Mouse (Mus musculus) embryo, embryonic 11 days (tissue): ENCODE measurements at regions not wholly inside any gene's neighbourhood (a gene's known extent, or its start where the extent isn't known, plus 50 kb on each side); places are given as distances from the start of the nearest gene placed in this dataset.

Experiments used
- DNase-seq: peaks from one replicate; pipeline ENCODE4 v3.0.0-alpha.2; 2015

- DNase-seq = no peak
These were observed 113.0 kb upstream of the Pcgf5 start for GRCm38 (mm10) chr19:36235131-36235530.

DNA sequence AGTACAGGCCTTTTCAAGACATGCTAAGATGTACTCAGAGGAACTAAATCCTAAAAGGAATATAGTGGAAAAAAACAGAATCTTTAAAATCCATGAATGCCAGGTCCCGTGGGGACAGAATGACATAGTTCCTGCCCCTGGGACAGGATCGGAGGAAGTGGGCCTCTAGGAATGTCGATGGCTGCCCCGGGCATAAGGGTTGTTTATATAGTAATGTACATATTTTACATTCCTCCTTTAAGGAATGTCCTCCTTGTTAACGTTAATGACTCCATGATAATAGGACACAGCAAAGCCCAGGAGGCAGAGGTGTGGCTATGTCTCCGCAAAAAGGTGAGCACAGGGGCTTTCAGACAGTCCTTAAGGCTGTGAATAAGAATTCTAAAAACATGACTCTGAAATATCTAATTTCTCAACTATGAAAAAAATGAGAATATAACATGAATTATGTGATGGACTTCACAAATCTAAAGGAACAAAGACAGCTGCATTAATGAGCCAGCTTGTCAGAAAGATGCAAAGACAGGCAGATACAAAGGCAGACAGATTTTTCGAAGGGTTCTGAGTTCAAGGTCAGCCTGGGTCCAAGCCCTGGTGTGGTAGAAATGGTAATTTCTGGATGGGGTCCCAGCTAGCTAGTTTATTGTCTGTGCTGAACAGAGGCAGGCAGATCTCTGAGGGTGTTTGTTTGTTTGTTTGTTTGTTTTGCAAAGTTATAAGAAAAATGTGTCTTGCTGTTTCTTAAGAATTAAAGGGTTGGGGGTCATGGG lies 111.3 kb upstream of the Pcgf5 start:
- no peak for DNase-seq

- no peak for DNase-seq
These were observed 110.4 kb upstream of the Pcgf5 start for GRCm38 (mm10) chr19:36237751-36238150.

GRCm38 (mm10) chr19:36238536-36238935 lies 109.6 kb upstream of the Pcgf5 start:
- DNase-seq = no peak

GRCm38 (mm10) chr19:36242396-36242795 lies 105.7 kb upstream of the Pcgf5 start:
- no peak for DNase-seq

DNA sequence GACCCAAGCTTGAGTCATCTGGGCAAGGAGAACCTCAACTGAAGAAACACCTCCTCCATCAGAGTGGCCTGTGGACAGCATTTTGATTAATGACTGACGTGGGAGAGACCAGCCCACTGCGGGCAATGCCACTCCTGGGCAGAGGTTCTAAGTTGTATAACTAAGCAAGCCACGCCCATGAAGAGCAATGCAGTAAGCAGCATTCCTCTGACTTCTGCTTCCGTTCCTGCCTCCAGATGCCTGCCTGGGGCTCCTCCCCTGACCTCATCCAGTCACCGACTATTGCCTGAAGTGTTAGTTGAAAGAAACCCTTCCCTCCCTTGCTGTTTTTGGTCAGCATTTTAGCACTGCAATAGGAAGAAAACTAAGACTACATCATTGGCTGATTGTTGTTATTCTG lies 105.2 kb upstream of the Pcgf5 start:
- no peak for DNase-seq

GRCm38 (mm10) chr19:36252522-36252921 lies 95.6 kb upstream of the Pcgf5 start:
- no peak for DNase-seq

- DNase-seq = no peak
These were observed 90.2 kb upstream of the Pcgf5 start for GRCm38 (mm10) chr19:36257748-36258538.

GRCm38 (mm10) chr19:36261819-36262218 lies 86.3 kb upstream of the Pcgf5 start:
- no peak for DNase-seq

DNA sequence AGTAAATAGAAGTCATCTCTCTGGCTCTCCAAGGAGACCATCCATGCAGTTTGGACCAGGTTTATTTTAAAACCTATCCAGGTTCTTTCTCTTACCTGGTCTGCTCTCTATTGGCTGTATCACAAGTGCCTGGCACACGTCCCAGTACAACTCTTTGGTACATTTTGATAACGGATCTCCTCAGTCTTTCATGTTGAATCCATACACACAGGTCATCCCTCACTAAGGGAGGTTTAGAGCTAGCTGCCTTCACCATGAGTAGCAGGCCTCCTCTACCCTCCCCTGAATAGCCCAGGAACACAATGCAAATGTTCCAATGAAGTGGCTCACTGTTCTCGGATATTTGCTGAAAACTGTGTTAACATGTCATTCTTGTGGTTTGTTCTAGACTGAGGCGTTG lies 84.2 kb upstream of the Pcgf5 start:
- DNase-seq = no peak

DNA sequence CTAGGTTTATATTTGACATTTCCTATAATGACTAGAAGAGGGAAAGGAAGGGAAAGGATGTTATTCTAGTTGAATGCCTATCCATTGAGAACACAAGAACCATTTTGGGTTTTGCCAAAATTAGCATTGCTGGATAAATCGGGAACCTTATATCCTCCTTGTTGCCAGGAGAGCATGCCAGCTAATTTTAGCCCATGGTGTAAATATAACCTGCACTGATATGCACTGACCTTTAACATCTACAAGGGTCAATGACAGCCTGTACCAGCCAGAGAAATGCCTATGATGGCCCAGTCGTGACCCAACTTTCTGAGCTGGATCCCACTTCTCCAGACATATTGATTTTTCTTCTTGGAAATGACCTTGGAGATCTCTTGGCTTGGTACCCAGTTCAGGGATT lies 83.7 kb upstream of the Pcgf5 start:
- no peak for DNase-seq

GRCm38 (mm10) chr19:36265276-36265675 lies 82.8 kb upstream of the Pcgf5 start:
- DNase-seq = no peak

DNA sequence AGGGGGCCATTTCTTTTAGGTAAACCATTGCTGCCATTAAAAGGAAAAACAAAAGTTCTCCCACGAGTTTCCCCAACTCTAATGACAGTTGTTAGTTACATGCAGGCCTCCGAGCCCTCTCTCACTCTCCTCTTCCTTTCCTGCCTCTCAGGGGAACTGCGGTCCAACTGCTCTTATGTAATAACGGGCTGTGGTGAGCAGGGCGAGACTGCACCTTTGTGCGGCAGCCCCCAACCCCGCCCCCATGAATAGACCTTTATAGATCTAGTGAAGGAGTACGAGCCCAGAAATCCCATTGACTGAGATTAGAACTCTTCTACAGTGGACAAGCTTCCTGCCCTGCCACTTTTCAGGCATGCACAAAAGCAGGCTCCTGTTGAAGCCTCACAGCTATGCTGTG lies 81.8 kb upstream of the Pcgf5 start:
- DNase-seq = no peak

GRCm38 (mm10) chr19:36273466-36273865 lies 74.6 kb upstream of the Pcgf5 start:
- no peak for DNase-seq

GRCm38 (mm10) chr19:36285465-36285864 lies 62.6 kb upstream of the Pcgf5 start:
- no peak for DNase-seq

DNA sequence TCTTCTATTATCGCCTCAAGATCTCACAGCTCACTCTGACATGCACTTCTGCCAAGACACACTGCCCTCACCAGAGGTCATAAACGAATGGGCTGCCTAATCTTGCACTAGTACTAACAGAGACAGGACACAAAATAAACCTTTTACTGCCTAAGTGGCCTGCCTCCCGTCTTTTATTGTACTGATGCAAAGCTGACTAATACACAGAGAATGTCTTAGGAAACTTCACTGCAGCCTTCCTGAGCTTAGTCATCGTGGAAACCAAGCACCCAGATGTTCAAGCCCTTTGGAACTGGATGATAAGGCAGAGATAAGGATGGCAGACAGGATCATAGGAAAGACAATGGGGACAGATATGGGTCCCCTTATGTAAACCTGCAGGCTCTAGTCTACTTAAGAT lies 57.3 kb upstream of the Pcgf5 start:
- DNase-seq = no peak

DNA sequence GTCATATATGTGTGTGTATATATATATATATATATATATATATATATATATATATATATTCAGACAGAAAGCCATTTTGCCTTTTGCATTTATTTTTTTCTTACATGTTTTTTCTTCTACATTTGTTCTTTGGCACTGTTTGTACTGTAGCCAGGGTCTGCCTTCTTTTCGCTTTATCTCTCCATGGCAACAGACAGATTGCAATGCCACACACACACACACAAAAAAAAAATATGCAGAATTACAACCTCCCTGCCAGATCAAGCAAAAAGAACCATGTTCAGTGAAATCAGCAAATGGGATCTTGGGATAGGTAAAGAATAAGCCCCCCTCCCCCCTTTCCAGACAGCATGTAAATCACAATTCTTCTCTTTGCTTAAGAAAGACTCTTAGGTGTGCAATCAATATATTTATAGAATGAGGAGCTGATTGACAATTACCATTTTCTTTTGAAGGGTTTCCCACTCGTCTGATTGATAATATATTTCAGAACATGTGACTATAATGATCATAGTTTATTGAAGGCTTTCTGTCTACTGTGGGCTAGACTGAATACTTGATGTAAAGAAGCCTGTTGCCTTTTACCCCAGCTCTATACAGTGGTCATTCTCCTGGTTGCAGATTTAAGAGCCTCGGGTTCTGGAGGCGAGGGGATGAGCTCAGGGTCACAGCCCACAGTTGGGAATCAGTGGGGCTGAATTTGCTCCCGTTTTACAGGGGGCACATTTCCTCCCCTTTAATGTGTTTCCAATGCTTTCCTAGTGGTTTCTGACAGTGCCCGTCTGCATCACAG lies 54.7 kb upstream of the Pcgf5 start:
- no peak for DNase-seq
